Mouse (Mus musculus): Measurements from ENCODE around the gene Zfp362.
A peak's percentile ranks its signal among the peaks of the same experiment; 100 is the strongest.

Zfp362 gene

GRCm38 (mm10) chr4:128766929-128767328 lies 38.9 kb downstream of the Zfp362 start:
- no peak for DNase-seq (ENCODE audit: low read depth in 1 of 2, low spot score in 2 of 2)

DNA sequence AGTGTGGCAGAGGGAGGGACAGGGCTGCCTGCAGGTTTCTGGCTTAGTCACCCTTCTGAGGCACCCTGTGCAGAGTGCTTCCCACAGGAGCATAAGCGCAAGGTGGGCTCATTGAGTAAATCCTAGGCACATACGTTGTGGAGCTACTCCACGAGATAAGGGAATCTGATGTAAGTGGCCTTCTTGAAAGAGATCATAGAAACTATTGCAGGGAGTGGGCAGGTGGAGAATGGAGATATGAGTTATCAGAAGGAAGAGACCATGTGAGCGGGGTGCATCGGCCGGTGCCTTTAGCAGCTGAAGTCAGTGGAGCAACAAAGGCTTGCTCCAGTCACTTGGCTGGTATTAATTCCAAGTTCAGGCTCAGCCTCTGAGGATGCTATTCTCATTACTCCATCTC lies 45.8 kb downstream of the Zfp362 start:
- DNase-seq (ENCODE audit: low read depth in 1 of 2, low spot score in 2 of 2), result no peak

DNA sequence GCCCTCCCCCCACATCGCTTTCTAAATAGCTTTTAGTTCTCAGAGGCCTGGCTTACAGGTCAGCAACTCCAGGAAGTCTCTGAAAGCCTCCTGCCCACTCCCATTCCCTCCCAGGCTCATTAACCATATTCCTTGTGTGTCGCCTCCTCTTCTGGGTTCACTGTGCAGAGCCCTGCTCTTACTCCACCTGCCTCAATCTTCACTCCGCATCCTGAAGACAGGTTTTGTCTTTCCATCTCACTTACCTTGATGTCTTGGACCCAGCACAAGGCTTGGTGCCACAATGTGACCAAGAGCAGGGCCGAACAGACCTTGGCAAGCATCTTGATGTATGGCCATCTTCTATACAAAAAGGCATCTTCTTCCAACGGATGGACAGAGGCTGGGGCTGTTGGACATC lies 46.6 kb downstream of the Zfp362 start:
- DNase-seq (ENCODE audit: low read depth in 1 of 2, low spot score in 2 of 2), result no peak

- DNase-seq (ENCODE audit: low read depth in 1 of 2, low spot score in 2 of 2), result no peak
Measured at GRCm38 (mm10) chr4:128755900-128756299, 49.9 kb downstream of the Zfp362 start.

- DNase-seq (ENCODE audit: low read depth in 1 of 2, low spot score in 2 of 2), result no peak
Measured at GRCm38 (mm10) chr4:128755064-128755463, 50.8 kb downstream of the Zfp362 start, which contains the start of gene A3galt2. Gene A3galt2 (plus strand): TSS chr4:128755364.

DNA sequence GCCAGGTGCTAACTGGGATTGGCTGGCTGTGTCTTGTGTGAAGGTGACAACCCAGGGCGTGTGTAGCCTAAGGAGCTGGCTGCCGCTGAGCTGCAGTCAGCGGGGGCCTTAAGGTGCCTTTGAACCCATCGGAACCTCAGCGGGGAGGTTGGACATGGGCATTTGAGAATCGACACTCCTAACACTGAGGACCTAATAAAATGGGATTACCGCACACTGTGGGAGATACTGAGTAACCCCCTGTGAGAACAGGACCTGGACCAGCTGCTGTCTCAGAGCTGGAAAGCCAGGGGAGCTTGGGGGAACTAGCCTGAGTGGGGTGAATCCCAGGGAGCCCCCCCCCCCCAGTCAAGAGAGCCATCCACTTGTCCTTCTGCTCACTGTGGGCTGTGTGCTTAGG lies 52.3 kb downstream of the Zfp362 start:
- no peak for DNase-seq (ENCODE audit: low read depth in 1 of 2, low spot score in 2 of 2)

DNA sequence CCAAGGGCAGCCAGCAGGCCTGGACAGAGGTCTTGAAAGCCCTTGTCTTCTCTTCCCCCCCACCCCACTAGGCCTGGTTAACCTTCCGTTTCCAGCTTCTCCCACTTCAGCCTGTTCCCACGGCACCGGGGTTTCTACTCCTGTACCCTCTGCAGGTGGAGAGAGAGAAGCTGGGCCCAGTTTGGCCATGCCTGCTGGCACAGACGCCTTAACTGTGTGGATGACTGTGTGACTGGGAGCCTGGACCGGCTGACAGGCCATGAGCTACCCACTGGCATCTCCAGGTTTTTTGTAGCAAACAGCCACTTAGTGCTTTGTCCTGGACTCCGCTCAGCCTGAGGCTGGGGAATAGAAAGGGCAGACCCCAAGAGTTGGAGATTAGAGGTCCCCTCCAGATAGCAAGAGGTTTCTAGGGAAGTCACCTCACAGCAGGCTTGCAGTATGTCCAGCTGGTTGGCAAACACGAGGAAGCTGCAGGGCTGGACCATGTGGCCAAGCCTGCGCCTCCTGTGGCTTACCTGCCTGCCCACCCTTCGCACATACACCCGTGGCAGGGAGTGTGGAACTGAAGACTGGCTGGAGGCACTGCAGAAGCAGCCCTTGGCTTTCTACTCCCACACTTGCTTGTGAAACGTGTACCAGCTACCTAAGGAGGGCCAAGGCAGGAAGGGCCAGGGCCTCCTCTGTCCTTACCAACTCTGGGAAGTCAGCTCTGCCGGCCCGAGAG lies 53.7 kb downstream of the Zfp362 start:
- DNase-seq (ENCODE audit: low read depth in 1 of 2, low spot score in 2 of 2), result no peak

DNA sequence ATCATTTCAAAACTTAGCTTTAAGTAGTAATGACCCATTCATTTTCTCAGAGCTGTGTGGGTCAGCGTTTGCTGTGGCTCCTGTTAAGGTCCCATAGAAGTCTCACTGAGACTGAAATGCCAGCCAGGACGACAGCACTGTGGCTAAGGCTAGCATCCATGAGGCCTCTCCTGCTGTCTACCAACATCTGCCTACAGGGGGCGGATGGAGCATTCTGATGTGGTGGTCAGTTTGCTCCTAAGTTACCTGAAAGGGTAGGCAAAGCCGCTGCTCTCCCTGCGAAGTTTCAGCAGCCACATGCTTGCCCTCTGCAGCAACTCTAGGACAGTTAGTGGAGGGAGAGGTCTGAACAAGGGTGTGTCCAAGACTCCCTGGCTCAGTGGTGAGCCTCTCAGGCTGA lies 54.8 kb downstream of the Zfp362 start:
- no peak for DNase-seq (ENCODE audit: low read depth in 1 of 2, low spot score in 2 of 2)

DNA sequence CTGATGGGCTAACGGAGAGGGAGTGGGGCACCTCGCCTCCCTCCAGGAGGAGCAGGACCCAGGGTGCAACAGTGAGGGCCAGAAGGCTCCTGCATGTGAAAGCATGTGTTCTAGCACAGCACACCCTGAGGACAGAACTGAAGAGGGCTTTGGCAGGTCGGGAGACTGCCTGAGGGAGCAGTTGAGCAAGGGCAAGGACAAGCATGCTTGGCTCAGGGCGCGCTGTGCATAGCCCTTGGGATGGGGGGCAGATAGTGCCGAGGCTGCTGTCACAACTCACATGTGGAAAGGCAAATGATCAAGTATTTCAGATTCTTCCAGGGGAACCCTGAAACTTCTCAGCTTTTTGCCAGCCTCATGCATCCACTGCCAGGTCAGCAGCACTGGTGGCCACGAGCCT lies 57.5 kb downstream of the Zfp362 start:
- DNase-seq (ENCODE audit: low read depth in 1 of 2, low spot score in 2 of 2), result no peak

DNA sequence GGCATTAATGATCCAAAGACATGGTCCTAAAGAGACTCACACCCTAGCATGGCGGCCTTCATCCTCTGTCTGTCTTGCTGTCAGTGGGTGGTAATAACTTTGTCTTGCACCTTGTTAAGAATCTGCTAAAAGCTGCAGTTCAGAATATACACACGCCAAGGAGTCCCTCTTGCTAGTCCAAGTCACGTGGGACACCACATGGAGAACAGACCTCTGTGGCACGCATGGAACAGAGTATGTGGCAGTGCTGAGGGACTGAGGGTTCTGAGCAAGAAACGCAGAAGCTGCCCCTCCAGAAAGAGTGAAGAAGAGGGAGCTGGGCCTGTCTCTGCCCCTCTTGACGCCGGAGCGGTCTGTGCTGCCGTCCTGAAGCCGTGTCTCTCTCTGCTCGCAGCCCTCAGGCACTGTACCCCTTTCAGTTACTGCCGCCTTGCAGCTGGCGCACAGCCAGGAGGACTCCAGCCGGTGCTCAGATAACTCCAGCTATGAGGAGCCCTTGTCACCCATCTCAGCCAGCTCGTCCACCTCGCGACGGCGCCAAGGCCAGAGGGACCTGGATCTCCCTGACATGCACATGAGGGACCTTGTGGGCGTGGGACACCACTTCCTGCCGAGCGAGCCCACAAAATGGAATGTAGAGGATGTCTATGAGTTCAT lies 58.1 kb downstream of the Zfp362 start:
- no peak for DNase-seq (ENCODE audit: low read depth in 1 of 2, low spot score in 2 of 2)

GRCm38 (mm10) chr4:128745160-128745559 lies 60.7 kb downstream of the Zfp362 start:
- DNase-seq (ENCODE audit: low read depth in 1 of 2, low spot score in 2 of 2), result no peak

GRCm38 (mm10) chr4:128743031-128743626 lies 62.7 kb downstream of the Zfp362 start:
- no peak for DNase-seq (ENCODE audit: low read depth in 1 of 2, low spot score in 2 of 2)

- DNase-seq (ENCODE audit: low read depth in 1 of 2, low spot score in 2 of 2), result no peak
Measured at GRCm38 (mm10) chr4:128742379-128742970, 63.4 kb downstream of the Zfp362 start.

- no peak for DNase-seq (ENCODE audit: low read depth in 1 of 2, low spot score in 2 of 2)
Measured at GRCm38 (mm10) chr4:128741906-128742305, 63.9 kb downstream of the Zfp362 start.

GRCm38 (mm10) chr4:128740878-128741277 lies 65.0 kb downstream of the Zfp362 start:
- no peak for DNase-seq (ENCODE audit: low read depth in 1 of 2, low spot score in 2 of 2)

GRCm38 (mm10) chr4:128737825-128738610 lies 67.8 kb downstream of the Zfp362 start:
- DNase-seq (ENCODE audit: low read depth in 1 of 2, low spot score in 2 of 2), result no peak

- DNase-seq (ENCODE audit: low read depth in 1 of 2, low spot score in 2 of 2), result no peak
Measured at GRCm38 (mm10) chr4:128737137-128737589, 68.7 kb downstream of the Zfp362 start.

DNA sequence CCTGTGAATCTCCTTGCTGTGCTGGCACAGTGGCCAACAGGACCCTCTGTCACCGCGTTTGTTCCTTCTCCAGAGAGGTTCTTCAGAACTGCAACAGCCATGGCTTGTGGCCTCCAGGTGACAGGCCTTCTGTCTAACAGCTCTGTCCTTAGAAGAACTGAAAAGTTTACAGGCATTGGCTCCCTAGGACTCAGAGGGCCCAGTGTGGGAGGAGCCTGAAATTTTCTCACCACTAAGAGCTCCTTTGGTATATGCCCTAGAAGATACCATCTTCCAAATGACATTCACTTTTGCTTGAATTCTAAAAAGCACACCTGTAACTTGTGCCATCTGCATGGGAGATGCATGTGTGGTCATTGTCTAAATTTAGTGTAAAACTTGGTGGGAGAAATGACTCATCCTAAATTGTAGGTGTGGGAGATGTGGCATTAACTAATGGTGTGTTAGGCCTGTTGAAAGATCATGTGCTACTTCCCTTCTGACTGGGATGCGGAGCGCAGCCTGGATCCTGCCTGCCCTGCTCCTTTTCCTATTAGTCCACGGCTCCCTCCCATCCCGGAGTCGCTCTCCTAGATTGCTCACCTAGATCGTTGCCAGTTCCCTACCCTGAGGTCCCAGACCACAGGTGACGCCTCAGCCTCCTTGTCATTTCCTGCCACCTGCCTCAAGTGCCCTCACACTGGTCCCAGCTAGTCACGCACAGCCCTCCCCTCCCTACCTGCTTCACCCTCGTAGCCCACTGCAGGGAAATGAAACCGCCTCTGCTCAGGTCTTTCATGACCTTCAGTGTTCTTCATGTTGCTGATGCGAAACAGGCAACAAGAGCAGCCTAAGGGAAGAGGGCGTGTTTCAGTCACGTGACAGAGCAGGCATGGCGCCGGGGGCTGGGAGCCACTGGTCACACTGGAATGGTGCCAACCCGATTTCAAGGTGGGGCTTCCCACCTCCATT lies 70.8 kb downstream of the Zfp362 start:
- peak in 1 of 2 experiments; percentile 15 for DNase-seq (ENCODE audit: low read depth in 1 of 2, low spot score in 2 of 2)

DNA sequence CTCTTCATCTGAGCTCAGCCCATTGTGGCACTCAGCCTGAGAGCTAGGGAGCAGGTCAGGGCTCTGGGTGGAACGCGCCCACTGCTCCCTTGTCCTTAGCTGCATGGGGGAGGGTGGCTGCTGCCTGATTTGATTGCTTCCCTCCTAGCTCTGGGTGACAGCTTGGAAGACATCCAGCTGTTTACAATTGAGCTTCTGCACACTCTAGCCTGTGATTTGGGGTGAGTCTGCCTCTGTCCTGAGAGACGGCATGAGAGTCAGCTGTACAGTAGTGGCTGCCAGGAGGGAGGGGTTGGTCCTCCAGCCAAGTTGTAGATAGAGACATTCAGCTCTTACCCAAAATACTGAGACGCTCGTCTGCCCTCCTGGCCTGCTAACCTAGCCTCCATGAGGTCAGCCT lies 71.6 kb downstream of the Zfp362 start:
- no peak for DNase-seq (ENCODE audit: low read depth in 1 of 2, low spot score in 2 of 2)

DNA sequence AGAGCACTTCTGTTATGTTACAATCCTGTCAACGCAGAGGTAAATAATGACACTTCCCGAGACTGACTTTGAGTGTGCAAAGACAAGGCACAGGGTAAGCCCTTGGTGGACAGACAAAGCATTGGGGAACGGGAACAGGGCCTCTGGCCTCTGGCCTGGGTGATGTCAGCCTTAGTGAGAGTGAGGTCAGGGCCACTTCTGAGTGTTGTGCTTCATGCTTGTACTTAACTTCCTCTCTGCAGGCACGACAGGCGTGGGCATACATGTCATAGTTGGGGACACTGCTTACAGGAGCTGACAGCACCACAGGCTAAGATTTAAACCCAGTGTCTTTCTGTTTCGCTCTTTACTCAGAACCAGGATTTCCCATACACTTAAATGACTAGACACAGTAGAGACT lies 72.3 kb downstream of the Zfp362 start:
- peak in 1 of 2 experiments; percentile 60 for DNase-seq (ENCODE audit: low read depth in 1 of 2, low spot score in 2 of 2)
